Mouse (Mus musculus) heart, adult 18-20 months (tissue): ENCODE measurements around the gene Fam155a. TPM values are rescaled to one million over a fixed set of nuclear protein-coding genes. Genes with fewer than 3 reads are reported as not detected.
"Not testable (repeated sequence)": the region's sequence is repeated elsewhere in the genome, so short reads cannot be mapped to it uniquely, and the experiment has no call there.

Experiments used
- DNase-seq, 2 experiments: peaks; one replicate each; pipeline ENCODE4 v3.0.0; 2021 to 2022; ENCODE audit warnings: mixed read lengths in 1 of 2
- long read RNA-seq, 2 experiments: library from polyadenylated mRNA; stranded (forward); transcript quantifications; one replicate each; pipeline ENCODE4 v2.0.0; 2021
- total RNA-seq, 2 experiments: library from RNA; stranded (reverse); gene quantifications; 2 replicates each; pipeline ENCODE4 v1.2.3; 2021

Fam155a gene
- not detected for total RNA-seq
- long read RNA-seq, experiment 1, partial matches to known transcripts = 0 of 1 reads
- long read RNA-seq, experiment 1, other reads (novel, unspliced or antisense) = 1 of 1 reads
- long read RNA-seq, experiment 2 = 0 reads

- DNase-seq = no peak
Measured at GRCm38 (mm10) chr8:9770999-9771605, at the start of gene Fam155a. Gene Fam155a, minus strand, starts transcription at chr8:9771161.

DNA sequence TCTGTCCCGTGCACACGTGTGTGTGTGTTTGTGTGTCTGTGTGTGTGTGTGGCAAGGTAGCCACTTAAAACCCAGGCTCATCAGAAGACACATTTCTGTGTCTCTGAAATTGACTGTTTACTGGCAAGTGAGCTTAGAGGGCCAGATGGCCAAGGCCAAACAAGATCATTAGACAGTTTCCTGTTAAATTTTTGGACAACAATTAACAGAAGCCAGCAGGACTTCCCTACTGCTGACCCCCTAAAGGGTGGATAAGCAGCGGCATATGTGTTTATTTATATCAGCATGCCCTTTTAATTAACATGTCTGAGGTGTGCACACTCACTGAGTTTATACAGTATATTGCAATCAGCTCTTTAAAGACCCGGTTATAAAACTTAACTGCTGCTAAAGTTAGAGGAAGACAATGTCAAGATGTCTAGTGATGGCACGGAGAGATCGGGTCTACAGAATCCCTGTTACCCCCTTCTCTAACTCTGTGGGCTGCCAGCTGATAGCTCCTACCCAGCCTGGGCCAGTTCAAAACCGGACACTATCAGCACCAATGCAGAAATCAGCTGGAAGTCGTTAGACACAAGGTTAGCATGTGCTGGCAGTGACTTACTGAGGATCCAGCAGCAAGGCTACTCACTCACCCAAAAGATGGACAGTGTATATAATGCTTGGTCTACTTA is 42.4 kb upstream of the Fam155a start:
- no peak for DNase-seq

GRCm38 (mm10) chr8:9810955-9811530 is 40.1 kb upstream of the Fam155a start:
- DNase-seq = no peak

DNA sequence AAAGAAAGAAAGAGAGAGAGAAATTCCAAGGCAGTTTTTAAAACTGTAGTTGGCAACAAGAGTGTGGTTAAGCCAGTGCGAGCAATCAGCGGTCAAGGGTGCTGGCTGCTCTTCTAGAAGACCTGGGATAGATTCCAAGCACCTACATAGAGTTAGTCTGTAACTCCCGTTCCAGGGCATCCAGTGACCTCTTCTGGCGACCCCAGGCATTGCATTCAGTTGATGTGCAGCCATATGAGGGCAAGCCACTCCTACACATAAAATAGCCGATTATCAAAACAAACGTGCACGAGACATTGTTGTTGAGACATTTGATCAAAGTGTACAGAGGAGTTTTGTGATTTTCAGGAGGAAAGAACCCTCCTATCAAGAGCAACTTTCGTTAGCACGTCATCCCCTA is 37.6 kb upstream of the Fam155a start:
- no peak for DNase-seq

GRCm38 (mm10) chr8:9805676-9806075 is 34.7 kb upstream of the Fam155a start:
- no peak for DNase-seq

DNA sequence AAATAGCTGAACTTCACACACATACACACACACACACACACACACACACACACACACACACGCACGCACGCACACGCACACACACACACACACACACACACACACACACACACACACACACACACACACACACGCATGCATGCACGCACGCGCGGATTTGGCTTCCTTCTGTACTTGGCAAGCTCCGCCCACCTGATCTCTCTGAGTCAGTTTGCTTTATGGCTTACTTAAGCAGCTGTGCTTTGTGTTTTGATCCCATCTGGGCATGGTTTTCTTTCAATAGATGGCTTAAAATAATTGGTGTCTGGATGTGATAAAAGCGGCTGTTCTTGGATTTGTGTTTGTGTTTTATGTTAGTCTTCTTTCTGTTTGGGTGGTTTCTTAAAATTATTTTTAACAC is 29.4 kb upstream of the Fam155a start:
- not testable (repeated sequence) for DNase-seq

GRCm38 (mm10) chr8:9799923-9800322 is 29.0 kb upstream of the Fam155a start:
- DNase-seq = no peak

DNA sequence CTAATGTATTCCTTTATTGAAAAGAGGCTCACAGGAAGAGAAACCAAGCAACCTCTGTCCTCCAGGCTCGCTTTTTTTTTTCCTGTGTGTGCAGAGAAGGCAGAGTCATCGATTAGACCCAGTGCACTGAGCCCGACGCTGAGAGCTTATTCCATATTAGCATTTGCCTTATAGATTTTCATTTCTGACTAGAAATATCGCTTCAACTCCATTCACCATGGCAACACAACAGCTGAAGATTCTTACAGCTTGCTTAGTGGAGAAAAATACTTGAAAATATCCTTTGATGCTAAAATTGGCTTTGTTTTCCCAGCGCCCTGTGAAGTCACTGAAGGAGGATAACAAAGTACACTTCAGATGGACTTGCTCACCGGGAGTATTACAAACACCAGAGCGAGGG is 26.6 kb upstream of the Fam155a start:
- no peak for DNase-seq

DNA sequence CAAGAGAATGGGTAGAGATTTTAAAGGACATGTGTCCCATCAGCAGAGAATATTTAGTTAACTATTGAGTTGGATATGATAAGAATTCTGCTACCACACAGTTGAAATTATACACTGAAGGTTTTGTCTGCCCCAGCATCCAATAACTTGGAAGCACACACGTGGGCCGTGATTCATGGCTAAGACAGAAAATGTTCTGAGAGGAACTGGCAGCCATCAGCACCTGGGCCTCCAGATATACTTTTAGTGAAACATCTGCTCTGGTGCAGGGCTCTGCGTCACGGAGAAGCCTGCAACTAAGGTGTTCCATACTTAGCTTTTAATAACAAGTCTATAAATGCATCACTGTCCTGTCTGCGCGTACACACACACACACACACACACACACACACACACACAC is 24.8 kb upstream of the Fam155a start:
- DNase-seq = no peak

GRCm38 (mm10) chr8:9793351-9793750 is 22.4 kb upstream of the Fam155a start:
- no peak for DNase-seq

- no peak for DNase-seq
Measured at GRCm38 (mm10) chr8:9780332-9780731, 9.4 kb upstream of the Fam155a start.

- no peak for DNase-seq
Measured at GRCm38 (mm10) chr8:9778148-9778547, 7.2 kb upstream of the Fam155a start.

DNA sequence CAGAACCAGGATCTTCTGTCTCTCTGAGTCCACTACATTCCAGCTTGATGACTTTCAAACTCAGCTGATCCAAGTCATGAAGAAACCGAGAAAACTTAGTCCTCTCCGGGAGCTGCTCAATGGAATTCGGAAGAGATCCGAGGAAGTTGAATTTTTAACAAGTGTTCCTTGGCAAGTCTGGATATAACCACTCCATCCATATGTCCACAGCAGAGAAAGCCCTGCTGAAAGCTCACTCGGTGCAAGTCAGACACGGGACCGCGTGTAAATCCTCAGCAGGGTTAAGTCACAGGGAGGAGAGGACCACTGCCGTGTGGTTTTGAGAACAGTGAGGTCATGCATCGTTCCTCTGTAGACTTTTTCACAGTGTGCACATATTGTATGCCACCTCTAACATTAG is 5.9 kb upstream of the Fam155a start:
- DNase-seq = no peak

GRCm38 (mm10) chr8:9772519-9772840 is 1.5 kb upstream of the Fam155a start:
- DNase-seq = no peak

- no peak for DNase-seq
Measured at GRCm38 (mm10) chr8:9771606-9772518, 901 bp upstream of the Fam155a start.

DNA sequence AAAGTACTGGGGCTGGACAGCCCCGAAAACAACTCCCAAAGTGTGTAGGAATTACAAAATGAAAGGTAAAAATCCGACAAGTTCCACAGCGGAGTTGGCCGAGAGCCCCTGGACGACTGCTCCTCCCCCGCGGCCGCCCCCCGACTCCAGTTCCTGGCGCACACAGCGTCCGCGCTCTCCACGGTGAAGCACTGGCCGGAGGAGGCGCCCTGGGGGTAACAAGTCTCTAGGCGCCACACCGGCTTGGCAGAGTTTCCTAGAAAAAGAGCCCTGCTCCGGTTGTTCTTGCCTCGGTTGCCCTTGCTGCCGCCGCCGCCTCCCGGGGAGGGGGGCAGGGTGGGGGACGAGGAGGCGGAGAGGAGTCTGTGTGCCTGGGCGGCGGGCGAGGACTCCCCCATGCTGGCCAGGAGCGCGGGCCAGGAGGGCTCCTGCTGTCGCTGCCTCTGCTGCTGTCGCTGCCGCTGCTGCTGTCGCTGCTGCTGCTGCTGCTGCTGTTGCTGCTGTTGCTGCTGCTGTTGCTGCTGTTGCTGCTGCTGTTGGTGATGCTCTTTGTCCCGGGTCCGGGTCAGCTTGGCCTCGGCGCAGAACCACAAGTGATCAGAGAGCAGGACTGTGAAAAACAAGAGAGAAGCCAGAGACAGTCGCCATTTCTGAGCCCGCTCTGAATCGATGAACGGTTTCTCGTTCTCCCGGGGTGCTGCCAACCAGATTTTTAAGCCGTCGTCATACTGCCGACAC is 531 bp downstream of the Fam155a start:
- DNase-seq = no peak

DNA sequence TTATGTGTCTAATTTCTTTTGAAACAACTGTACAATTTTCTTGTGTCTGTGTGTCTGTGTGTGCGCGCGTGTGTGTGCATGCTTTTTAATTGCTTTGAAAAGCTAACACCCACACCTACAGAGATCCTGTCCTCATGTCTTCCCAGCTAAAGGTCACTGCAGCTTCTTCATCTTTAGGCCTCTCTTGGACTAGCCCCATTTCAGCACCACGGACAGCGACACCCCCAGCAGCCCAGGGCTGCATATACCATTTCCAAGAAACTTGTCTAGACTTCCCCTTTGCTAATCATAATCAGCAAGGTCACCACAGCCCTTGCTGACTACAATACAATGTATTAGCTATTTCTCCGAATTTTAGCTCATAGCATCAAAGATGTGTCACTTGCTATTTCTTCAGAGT is 1.9 kb downstream of the Fam155a start:
- DNase-seq = peak; percentile 18 to 65

DNA sequence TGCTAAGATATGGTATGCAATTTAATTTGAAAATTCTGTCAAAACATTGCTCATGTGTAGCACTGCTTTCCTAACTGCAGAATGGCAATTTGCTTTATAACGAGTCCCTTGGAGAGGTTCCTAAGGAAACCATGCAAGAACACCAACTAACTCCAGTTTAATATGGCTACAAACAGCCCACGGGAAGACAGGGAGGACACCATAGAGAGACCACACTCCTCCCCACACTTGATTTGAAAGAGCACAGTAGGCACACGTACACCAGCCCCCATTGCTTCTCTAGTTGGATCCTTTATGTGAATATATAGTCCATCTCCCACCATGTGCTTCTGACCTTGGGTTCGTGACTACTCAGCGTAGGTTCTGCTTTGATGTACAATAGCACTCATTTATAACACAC is 35.8 kb downstream of the Fam155a start:
- no peak for DNase-seq

DNA sequence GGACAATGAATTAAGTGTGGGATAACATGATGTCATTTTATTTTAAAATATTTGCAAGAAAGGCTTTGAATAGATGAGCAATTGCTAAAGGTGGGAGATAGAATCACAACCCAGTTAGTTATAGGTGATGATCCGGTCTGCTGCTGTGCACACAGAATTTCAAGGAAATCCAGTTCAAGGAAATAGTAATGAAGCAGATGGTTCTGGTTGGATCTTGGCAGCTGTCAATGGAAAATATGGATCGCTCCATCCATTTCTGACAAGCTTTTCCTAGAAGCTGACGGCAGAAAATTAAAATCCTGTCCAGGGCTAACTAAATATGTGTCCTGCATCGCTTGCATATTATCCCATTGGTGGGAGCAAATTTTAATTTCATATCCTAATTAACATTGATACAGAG is 61.2 kb downstream of the Fam155a start:
- no peak for DNase-seq

- DNase-seq = no peak
Measured at GRCm38 (mm10) chr8:9707433-9707832, 63.5 kb downstream of the Fam155a start.

- no peak for DNase-seq
Measured at GRCm38 (mm10) chr8:9694794-9695193, 76.2 kb downstream of the Fam155a start.

GRCm38 (mm10) chr8:9692370-9692769 is 78.6 kb downstream of the Fam155a start:
- no peak for DNase-seq
